Mouse (Mus musculus): ENCODE data around the gene Prkar1a. TPM values are rescaled to one million over a fixed set of nuclear protein-coding genes. Genes with fewer than 3 reads are reported as not detected.

Gene Prkar1a
- polyA plus RNA-seq, 1 experiment from 2014 or later = 367 TPM

DNA sequence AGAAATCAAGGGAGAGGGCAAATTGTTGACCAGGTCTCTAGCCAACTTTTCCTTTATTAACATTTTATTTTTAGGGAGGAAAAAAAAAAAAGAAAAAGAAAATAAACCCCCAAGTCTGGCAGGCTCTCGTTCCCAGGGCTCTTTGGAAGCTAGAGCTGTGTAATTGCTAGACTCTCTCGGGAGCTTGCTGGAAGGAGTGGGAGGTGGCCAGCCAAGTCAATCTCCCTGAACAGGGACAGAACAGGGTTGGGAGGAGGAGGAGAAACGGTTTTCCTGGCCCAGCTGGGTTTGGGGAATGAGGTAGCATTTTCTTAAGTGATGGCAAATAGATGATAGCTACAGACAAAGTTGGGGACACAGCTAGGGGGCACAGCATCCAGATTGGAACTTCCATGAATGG is 43.5 kb downstream of the Prkar1a start:
- H3K27me3 ChIP-seq (ENCODE audit: control insufficient read depth, insufficient read depth, low read length) = no peaks in the 10 kb centered on the region
- WGBS = 16% methylated on average over 3 of the region's 3 CpGs
- H3K4me1 ChIP-seq (ENCODE audit: control insufficient read depth, insufficient read depth, low read length) = no peaks in the 10 kb centered on the region
- H3K27ac ChIP-seq (ENCODE audit: low read depth, low read length) = no peak overlapping the region
- ATAC-seq (ENCODE audit: low FRiP score, low TSS enrichment) = no peak
- H3K9ac ChIP-seq (ENCODE audit: low read depth, low read length) = no peak overlapping the region
- H3K36me3 ChIP-seq (ENCODE audit: control insufficient read depth, insufficient read depth, low read length) = no peaks in the 10 kb centered on the region
- H3K4me2 ChIP-seq (replicated peaks; ENCODE audit: low read depth, low read length) = no peak overlapping the region
- H3K9me3 ChIP-seq (ENCODE audit: control insufficient read depth, low read length) = no peaks in the 10 kb centered on the region
- H3K4me3 ChIP-seq (ENCODE audit: low read length) = no peak overlapping the region

DNA sequence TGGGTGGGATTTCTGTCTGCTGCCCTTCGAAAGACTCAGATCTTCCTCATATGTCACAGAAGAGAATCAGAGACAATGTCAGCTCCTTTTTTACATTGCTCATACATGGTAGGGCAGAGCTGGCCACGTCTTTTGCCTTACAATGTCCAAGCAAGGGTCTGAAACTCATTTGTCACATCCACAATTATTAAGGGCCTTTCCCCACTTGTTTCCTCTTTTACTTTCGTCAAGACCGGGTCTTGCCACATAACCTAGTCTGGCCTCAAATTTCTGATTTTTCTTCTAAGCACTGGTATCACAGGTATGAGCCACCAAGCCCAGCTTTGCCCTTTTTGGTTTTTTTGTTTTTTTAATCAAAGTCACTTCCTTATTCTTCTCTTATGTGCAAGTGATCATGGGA is 47.3 kb downstream of the Prkar1a start:
- Histone ChIP-seq H3K9ac (ENCODE audit: low read depth, low read length) (no peak overlapping the region), H3K9me3 (ENCODE audit: control insufficient read depth, low read length) (no peaks in the 10 kb centered on the region), H3K36me3 (ENCODE audit: control insufficient read depth, insufficient read depth, low read length) (no peaks in the 10 kb centered on the region), H3K27me3 (ENCODE audit: control insufficient read depth, insufficient read depth, low read length) (no peaks in the 10 kb centered on the region), H3K4me1 (ENCODE audit: control insufficient read depth, insufficient read depth, low read length) (no peaks in the 10 kb centered on the region), H3K27ac (ENCODE audit: low read depth, low read length) (no peak overlapping the region), H3K4me2 (replicated peaks; ENCODE audit: low read depth, low read length) (no peak overlapping the region), H3K4me3 (ENCODE audit: low read length) (no peak overlapping the region)
- no peak for ATAC-seq (ENCODE audit: low FRiP score, low TSS enrichment)
- 86% methylated on average over 4 of the region's 4 CpGs for WGBS

DNA sequence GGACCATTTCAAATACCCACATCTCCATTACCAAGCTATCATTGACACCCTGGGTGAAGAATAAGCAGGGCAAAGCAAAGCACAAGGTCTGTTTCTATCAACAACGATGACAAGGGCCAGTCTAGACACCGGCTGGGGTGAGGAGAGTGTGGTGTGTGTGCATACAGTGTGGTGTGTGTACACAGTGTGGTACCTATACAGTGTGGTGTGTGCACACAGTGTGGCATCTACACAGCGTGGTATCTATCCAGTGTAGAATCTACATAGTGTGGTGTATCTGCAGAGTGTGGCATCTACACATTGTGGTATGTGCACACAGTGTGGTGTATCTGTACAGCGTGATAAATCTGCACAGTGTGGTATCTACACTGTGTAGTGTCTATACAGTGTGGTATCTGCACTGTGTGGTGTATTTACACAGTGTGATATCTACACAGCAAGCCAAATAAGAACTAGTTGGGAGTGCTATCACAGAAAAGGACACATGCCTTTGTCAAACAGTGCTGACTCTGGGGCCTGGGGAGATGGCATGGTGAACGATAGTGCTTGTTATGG is 48.0 kb downstream of the Prkar1a start:
- no peak for ATAC-seq (ENCODE audit: low FRiP score, low TSS enrichment)
- H3K27ac ChIP-seq (ENCODE audit: low read depth, low read length) = no peak overlapping the region
- H3K9me3 ChIP-seq (ENCODE audit: control insufficient read depth, low read length) = no peaks in the 10 kb centered on the region
- H3K9ac ChIP-seq (ENCODE audit: low read depth, low read length) = no peak overlapping the region
- WGBS = 85% methylated on average over 5 of the region's 5 CpGs
- H3K4me2 ChIP-seq (replicated peaks; ENCODE audit: low read depth, low read length) = no peak overlapping the region
- H3K27me3 ChIP-seq (ENCODE audit: control insufficient read depth, insufficient read depth, low read length) = no peaks in the 10 kb centered on the region
- H3K4me1 ChIP-seq (ENCODE audit: control insufficient read depth, insufficient read depth, low read length) = no peaks in the 10 kb centered on the region
- H3K4me3 ChIP-seq (ENCODE audit: low read length) = no peak overlapping the region
- H3K36me3 ChIP-seq (ENCODE audit: control insufficient read depth, insufficient read depth, low read length) = no peaks in the 10 kb centered on the region

DNA sequence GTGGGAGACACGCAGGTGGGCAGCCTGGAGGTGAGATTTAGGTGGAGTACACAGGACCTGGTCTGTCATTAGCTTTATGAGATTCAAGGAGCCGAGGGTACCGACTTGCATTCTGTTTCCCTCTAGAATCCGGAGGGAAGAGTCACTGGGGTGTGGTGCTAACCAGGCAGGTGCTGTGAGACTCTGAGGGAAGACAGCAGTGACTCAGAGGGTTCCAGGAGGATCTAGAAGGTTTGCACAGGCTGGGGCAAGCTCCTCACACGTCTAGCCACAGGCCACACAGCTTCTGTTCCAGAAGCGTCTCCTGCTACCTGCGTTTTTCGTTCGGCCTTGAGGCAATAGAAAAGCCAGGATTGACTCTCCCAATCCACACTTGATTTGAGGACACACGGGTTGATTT is 49.5 kb downstream of the Prkar1a start:
- H3K36me3 ChIP-seq (ENCODE audit: control insufficient read depth, insufficient read depth, low read length) = no peaks in the 10 kb centered on the region
- ATAC-seq (ENCODE audit: low FRiP score, low TSS enrichment) = no peak
- WGBS = 90% methylated on average over 10 of the region's 10 CpGs

DNA sequence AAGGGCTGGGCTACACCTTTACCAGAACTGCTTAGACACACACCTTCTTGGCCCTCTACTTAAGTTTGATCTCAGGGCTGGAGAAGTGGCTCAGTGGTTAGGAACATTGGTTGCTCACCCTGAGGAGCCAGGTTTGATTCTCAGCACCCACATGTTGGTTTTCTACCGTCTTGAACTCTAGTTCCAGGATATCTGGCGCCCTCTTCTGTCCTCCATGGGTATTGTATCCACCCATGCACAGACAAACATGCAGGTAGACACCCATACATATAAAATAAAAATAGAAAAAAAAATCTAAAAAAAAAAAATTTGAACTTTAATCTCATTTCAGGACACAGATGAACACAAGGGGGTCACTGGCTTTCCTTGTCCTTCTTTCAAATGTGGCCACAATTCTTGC is 50.6 kb downstream of the Prkar1a start:
- 65% methylated on average over 2 of the region's 2 CpGs for WGBS
- H3K36me3 ChIP-seq (ENCODE audit: control insufficient read depth, insufficient read depth, low read length) = no peaks in the 10 kb centered on the region
- H3K4me2 ChIP-seq (replicated peaks; ENCODE audit: low read depth, low read length) = no peak overlapping the region
- no peak overlapping the region for H3K4me3 ChIP-seq (ENCODE audit: low read length)
- no peak overlapping the region for H3K27ac ChIP-seq (ENCODE audit: low read depth, low read length)
- no peak for ATAC-seq (ENCODE audit: low FRiP score, low TSS enrichment)
- H3K9me3 ChIP-seq (ENCODE audit: control insufficient read depth, low read length) = no peaks in the 10 kb centered on the region
- H3K9ac ChIP-seq (ENCODE audit: low read depth, low read length) = no peak overlapping the region
- H3K4me1 ChIP-seq (ENCODE audit: control insufficient read depth, insufficient read depth, low read length) = no peaks in the 10 kb centered on the region
- no peaks in the 10 kb centered on the region for H3K27me3 ChIP-seq (ENCODE audit: control insufficient read depth, insufficient read depth, low read length)

More for the DNA sequence above, 49.5 kb downstream of the Prkar1a start:
- no peak overlapping the region for H3K4me2 ChIP-seq (replicated peaks; ENCODE audit: low read depth, low read length)
- no peak overlapping the region for H3K4me3 ChIP-seq (ENCODE audit: low read length)
- H3K4me1 ChIP-seq (ENCODE audit: control insufficient read depth, insufficient read depth, low read length) = no peaks in the 10 kb centered on the region
- no peak overlapping the region for H3K27ac ChIP-seq (ENCODE audit: low read depth, low read length)
- H3K9me3 ChIP-seq (ENCODE audit: control insufficient read depth, low read length) = no peaks in the 10 kb centered on the region
- H3K27me3 ChIP-seq (ENCODE audit: control insufficient read depth, insufficient read depth, low read length) = no peaks in the 10 kb centered on the region
- no peak overlapping the region for H3K9ac ChIP-seq (ENCODE audit: low read depth, low read length)

DNA sequence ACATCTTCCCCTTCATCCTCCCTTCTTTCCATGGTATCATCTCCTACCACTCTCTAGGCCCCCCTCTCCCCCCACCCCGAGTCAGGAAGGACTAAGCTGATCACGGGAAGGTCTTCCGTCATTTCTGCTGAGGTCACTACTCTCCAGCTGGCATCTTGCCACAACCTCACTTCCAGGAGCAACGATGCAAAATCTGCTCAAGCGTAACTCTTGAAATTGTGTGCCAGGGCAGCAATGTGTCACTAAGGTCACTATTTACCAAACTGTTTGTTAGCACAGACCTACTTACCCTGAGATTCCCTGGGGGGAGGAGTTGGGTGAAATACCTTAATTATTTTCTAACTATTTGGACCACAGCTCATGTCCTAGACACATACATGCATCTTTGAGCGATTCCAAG is 51.6 kb downstream of the Prkar1a start:
- WGBS = 52% methylated on average over 6 of the region's 6 CpGs
- no peak overlapping the region for H3K9ac ChIP-seq (ENCODE audit: low read depth, low read length)
- H3K4me2 ChIP-seq (replicated peaks; ENCODE audit: low read depth, low read length) = no peak overlapping the region
- H3K9me3 ChIP-seq (ENCODE audit: control insufficient read depth, low read length) = no peaks in the 10 kb centered on the region
- H3K4me1 ChIP-seq (ENCODE audit: control insufficient read depth, insufficient read depth, low read length) = no peaks in the 10 kb centered on the region
- no peak overlapping the region for H3K27ac ChIP-seq (ENCODE audit: low read depth, low read length)
- no peaks in the 10 kb centered on the region for H3K27me3 ChIP-seq (ENCODE audit: control insufficient read depth, insufficient read depth, low read length)
- no peak overlapping the region for H3K4me3 ChIP-seq (ENCODE audit: low read length)
- H3K36me3 ChIP-seq (ENCODE audit: control insufficient read depth, insufficient read depth, low read length) = no peaks in the 10 kb centered on the region
- ATAC-seq (ENCODE audit: low FRiP score, low TSS enrichment) = no peak

DNA sequence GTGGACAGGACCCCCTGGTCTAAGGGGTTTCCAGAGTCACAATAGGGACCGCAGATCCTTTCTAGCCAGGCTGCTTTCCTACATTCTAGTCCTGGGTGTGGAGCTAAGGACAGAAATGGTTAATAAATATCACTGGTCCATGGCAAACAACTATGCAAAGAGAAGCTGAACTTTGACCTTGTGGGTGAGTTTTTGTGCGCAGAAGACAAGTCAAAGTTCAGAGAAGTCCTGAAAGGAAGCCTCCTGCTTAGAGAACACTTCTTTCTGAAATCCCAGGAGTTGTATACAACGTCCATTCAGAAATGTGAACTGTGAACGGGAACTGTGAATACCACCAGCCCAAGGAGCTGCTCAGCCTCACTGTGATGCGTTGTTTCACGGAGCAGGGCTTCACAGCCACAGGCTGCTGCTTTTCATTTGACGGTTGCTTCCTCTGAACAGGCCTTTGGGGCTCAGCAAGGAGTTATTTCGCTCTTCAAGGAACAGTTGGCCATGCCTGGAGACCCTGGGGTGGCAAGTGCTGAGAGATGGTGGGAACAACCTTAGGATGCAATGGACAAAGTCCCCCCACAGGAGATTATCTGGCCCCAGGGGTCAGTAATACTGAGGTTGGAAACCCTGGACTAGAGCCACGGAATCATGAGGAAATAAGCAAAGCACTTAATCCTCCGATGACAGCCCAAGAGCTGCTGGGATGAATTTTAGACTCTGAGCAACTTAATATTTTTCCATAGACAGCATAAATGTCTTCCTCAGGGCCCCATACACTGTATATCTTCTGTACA is 53.0 kb downstream of the Prkar1a start:
- Histone ChIP-seq H3K4me2 (replicated peaks; ENCODE audit: low read depth, low read length) (no peak overlapping the region), H3K36me3 (ENCODE audit: control insufficient read depth, insufficient read depth, low read length) (no peaks in the 10 kb centered on the region), H3K4me3 (ENCODE audit: low read length) (no peak overlapping the region), H3K27me3 (ENCODE audit: control insufficient read depth, insufficient read depth, low read length) (no peaks in the 10 kb centered on the region), H3K4me1 (ENCODE audit: control insufficient read depth, insufficient read depth, low read length) (no peaks in the 10 kb centered on the region), H3K9me3 (ENCODE audit: control insufficient read depth, low read length) (no peaks in the 10 kb centered on the region), H3K27ac (ENCODE audit: low read depth, low read length) (no peak overlapping the region), H3K9ac (ENCODE audit: low read depth, low read length) (no peak overlapping the region)
- ATAC-seq (ENCODE audit: low FRiP score, low TSS enrichment) = no peak
- 58% methylated on average over 10 of the region's 10 CpGs for WGBS

DNA sequence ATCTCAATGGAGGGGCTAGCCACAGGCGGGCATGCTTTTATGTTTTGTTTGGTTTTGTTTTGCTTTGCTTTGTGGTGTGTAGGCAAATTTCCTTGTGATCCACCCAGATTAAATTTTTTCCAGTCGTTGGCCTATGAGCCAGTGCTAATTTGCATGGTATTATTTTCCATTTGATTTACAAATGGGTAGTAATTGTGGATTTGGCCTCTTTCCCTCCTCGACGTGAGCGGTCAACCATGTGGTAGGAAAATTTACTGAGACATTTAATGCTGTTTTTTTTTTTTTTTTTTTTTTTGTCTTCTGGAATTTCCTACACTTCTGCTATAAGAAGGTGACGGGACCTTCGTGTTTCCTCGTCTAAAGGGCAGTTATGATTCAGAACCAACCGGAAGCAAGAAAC is 54.6 kb downstream of the Prkar1a start:
- H3K4me1 ChIP-seq (ENCODE audit: control insufficient read depth, insufficient read depth, low read length) = no peaks in the 10 kb centered on the region
- no peaks in the 10 kb centered on the region for H3K36me3 ChIP-seq (ENCODE audit: control insufficient read depth, insufficient read depth, low read length)
- H3K9me3 ChIP-seq (ENCODE audit: control insufficient read depth, low read length) = no peaks in the 10 kb centered on the region
- WGBS = 42% methylated on average over 9 of the region's 9 CpGs
- H3K9ac ChIP-seq (ENCODE audit: low read depth, low read length) = no peak overlapping the region
- H3K4me2 ChIP-seq (replicated peaks; ENCODE audit: low read depth, low read length) = no peak overlapping the region
- H3K27me3 ChIP-seq (ENCODE audit: control insufficient read depth, insufficient read depth, low read length) = no peaks in the 10 kb centered on the region
- no peak for ATAC-seq (ENCODE audit: low FRiP score, low TSS enrichment)
- no peak overlapping the region for H3K4me3 ChIP-seq (ENCODE audit: low read length)
- no peak overlapping the region for H3K27ac ChIP-seq (ENCODE audit: low read depth, low read length)

DNA sequence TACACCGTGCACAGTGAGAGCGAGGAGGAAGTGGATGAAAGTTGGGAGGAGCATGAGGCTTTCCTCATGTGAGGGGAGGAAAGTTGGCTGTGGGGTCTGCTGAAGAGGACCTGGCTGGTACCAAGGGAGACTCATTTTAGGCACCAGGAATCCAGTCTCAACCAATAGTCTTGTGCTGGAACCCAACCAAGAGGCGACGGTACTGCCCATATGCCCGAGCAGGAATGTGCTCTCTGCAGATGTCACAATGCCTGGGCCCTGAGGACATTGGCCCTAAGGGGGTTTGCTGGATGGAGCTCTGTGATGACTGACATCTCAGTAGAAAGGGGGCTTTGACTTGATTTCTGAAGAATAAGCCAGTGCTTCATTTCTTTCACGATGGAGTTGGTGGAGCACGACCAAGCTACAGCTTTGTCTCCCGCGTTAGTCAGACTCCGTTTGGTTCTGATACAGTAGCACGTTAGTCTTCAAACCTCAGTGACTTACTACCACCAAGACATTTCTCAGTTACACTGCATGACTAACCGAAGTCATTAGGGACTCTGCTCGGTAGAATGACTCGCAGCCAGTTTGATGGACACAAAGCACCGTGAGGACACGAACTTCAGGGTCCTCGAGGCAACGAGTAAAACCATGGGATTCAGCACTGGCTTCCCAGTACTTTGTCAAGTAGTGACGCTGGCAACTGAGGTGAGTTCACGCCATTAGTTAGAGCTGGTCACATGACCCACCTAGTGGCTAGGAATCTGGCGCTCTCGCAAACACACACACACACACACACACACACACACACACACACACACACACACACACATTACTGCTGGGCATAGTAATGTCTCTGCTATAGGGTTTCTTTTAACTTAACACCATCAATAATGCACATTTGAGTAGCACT is 55.4 kb downstream of the Prkar1a start:
- Histone ChIP-seq H3K27ac (ENCODE audit: low read depth, low read length) (no peak overlapping the region), H3K9ac (ENCODE audit: low read depth, low read length) (no peak overlapping the region), H3K4me1 (ENCODE audit: control insufficient read depth, insufficient read depth, low read length) (no peaks in the 10 kb centered on the region), H3K9me3 (ENCODE audit: control insufficient read depth, low read length) (no peaks in the 10 kb centered on the region), H3K27me3 (ENCODE audit: control insufficient read depth, insufficient read depth, low read length) (no peaks in the 10 kb centered on the region), H3K4me2 (replicated peaks; ENCODE audit: low read depth, low read length) (no peak overlapping the region), H3K4me3 (ENCODE audit: low read length) (no peak overlapping the region), H3K36me3 (ENCODE audit: control insufficient read depth, insufficient read depth, low read length) (no peaks in the 10 kb centered on the region)
- WGBS = 69% methylated on average over 22 of the region's 22 CpGs
- ATAC-seq (ENCODE audit: low FRiP score, low TSS enrichment) = no peak
